Mouse (Mus musculus): Measurements from ENCODE around the gene Cc2d2b.

DNA sequence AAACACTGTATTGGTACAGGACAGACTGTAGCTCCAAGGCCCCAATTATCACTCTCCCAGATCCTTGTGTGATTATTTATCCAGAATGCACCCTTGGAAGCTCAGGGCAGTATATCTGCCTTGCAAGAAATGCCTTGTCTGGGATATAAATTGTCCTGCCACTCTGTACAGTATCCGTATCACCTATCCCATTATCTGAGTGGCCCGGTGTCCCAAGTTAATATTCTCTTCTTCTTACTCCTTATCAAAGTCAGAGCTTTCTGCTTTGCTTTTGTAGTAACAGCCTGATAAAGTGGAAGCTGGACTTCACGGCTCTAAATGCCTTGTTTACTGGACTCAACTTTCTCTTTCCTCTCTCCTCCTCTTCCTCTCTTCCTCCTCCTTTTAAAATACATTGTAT is 64.2 kb downstream of the Cc2d2b start:
- TF ChIP-seq CTCF (IDR thresholded peaks at IDR 0.05; ENCODE audit: low read depth) (no peak), EP300 (optimal IDR thresholded peaks at IDR 0.05) (no peak)
